Mouse (Mus musculus) spleen, adult 2 months (tissue): ENCODE data around the gene Cacna1g. TPM values are rescaled to one million over a fixed set of nuclear protein-coding genes. Genes with fewer than 3 reads are reported as not detected.

ENCODE experiments used
- DNase-seq, 2 experiments: peaks; one replicate each; pipeline versions ENCODE4 v3.0.0 to v3.0.0-alpha.2; 2012 to 2021; ENCODE audit warnings: low spot score in 2 of 2, low read depth in 1 of 2
- H3K27ac ChIP-seq: fragments of 200-500 bp; 2 replicates; pipeline ENCODE4 v1.5.1; 2012; ENCODE audit warnings: low read length, inconsistent platforms; ENCODE audit not compliant: insufficient read depth
- H3K27me3 ChIP-seq: fragments of 200-500 bp; 2 replicates; pipeline ENCODE4 v1.6.1; 2012; ENCODE audit warnings: mild to moderate bottlenecking, moderate library complexity, low read length, inconsistent platforms; ENCODE audit not compliant: control insufficient read depth, insufficient read depth
- H3K36me3 ChIP-seq: fragments of 200-500 bp; 2 replicates; pipeline ENCODE4 v1.6.1; 2012; ENCODE audit warnings: mild to moderate bottlenecking, low read length, inconsistent platforms; ENCODE audit not compliant: control insufficient read depth, insufficient read depth
- H3K4me1 ChIP-seq: fragments of 200-500 bp; 2 replicates; pipeline ENCODE4 v1.6.1; 2011; ENCODE audit warnings: inconsistent platforms; ENCODE audit not compliant: control insufficient read depth, insufficient read depth, insufficient read length
- H3K4me3 ChIP-seq: fragments of 200-500 bp; 2 replicates; pipeline ENCODE4 v1.5.1; 2011; ENCODE audit warnings: mild to moderate bottlenecking, inconsistent platforms; ENCODE audit not compliant: insufficient read depth, insufficient read length; ENCODE audit errors: extremely low read depth
- CTCF ChIP-seq: fragments of 200-500 bp; IDR thresholded peaks from 2 replicates; pipeline ENCODE4 v1.5.1; 2011; ENCODE audit warnings: mild to moderate bottlenecking, inconsistent platforms; ENCODE audit not compliant: insufficient read depth, insufficient read length, insufficient replicate concordance; ENCODE audit errors: extremely low read depth
- POLR2A ChIP-seq: fragments of 200-500 bp; IDR thresholded peaks from 2 replicates; pipeline ENCODE4 v1.6.1; 2011; ENCODE audit warnings: low read depth, low read length, inconsistent platforms
- WGBS: fragments of 180-500 bp; shearing (Covaris S2); methylation state at CpG from one replicate; pipeline ENCODE4 v1.1.7; 2018; 5-methylcytosine and 5-hydroxymethylcytosine counted together
- polyA plus RNA-seq: library from polyadenylated mRNA; depleted of rRNA; stranded (reverse); fragments of >200 nt; gene quantifications from 2 replicates; pipeline ENCODE4 v1.2.3, GENCODE M21; 2012; rRNA removed

Cacna1g gene
- 9.8 and 12.0 TPM in 2 replicates for polyA plus RNA-seq

DNA sequence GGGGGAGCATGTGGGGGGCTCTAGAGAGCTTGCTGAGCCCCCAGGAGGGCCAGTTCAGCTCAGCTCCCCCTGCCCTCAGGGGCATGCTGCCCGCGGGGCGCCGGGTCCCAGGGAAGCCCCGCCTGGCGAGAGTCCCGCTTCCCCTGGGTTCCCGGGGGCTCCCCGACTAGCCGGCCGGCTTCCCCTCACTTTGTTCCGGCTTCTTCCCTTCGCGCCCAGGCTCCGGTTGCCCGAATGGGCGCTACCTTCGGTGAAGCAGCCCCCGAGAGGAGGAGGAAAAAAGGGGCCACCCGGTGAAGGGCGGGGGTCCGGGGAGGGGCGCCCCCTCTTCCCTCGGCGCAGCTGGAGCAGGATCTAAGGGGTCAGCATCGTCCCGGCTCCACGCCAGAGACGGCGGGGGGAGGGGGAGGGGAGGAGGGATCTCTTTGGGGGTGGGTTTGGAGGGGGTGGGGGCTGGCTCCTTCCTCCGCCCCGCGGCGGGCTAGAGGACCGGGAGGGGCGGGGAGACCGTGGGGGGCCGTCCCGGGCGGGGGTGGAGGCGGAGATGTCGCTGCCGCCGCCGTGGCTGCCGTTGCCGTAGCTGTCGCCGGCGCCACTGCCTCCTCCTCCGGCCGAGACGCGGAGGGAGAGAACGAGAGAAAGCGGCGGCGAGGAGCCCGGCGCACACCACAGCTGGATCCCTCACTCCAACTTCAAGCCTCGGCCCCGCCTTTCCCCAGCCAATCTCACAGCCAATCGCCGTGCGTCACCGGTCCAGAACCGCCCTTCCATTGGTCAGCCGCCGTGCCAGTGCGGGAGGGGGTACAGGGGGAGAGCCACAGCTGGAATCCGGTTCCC, at the start of gene Cacna1g:
TSS of gene Cacna1g (minus strand) at position 492 of the 837 bp plus-strand sequence.
- peaks cover 30% of the 10 kb centered on the region for H3K27me3 ChIP-seq
- H3K4me1 ChIP-seq, result peaks cover 14% of the 10 kb centered on the region
- H3K27ac ChIP-seq, result no peak within 1 kb of the TSS
- under 1% methylated on average over 49 of the region's 71 CpGs for WGBS
- TF ChIP-seq POLR2A (no peak), CTCF (no peak)
- peak within 1 kb of the TSS; percentile 54 for H3K4me3 ChIP-seq
- no peaks in the 10 kb centered on the region for H3K36me3 ChIP-seq
- DNase-seq, result peak; percentile 7 to 50

DNA sequence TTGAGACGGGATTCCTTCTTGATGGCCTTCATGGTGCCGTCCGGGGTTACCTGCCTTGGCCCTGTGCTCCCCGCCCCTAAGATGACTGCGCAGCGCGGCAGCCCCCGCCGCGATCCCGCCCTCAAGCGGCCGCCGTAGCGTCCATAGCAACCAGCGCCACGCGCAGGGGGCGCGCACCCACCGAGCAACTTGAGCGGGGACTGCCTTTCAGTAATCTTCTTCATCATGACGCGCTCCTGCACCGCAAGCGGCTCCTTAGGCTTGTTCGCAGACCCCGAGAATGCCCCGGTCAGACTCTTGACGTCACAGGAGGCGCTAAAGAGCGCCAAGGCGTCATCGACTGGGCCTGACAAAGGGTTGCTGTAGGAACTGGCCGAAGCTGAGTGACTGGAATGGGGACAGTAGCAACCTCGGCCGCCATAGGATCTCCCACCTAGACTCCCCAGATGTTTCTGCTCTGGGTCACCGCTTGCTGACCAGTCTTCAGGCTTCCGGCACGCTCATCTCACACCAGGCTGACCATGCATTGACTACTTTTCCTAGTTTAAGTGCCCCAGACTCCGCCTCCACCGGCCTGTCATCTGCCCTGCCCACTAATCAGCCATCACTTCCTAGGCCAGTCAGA, 47.3 kb upstream of the Cacna1g start, which contains the start of gene Mycbpap:
TSS of gene Mycbpap (minus strand) at position 524 of the 625 bp plus-strand sequence.
- 7% methylated on average over 42 of the region's 42 CpGs for WGBS
- peak in 1 of 2 experiments; percentile 13 for DNase-seq
- H3K27me3 ChIP-seq, result no peaks in the 10 kb centered on the region
- TF ChIP-seq CTCF (no peak), POLR2A (no peak)
- no peaks in the 10 kb centered on the region for H3K36me3 ChIP-seq
- H3K4me3 ChIP-seq, result peak within 1 kb of the TSS; percentile 62
- no peak within 1 kb of the TSS for H3K27ac ChIP-seq
- H3K4me1 ChIP-seq, result peaks cover 2% of the 10 kb centered on the region; the same call in 1 of the 2 replicates

DNA sequence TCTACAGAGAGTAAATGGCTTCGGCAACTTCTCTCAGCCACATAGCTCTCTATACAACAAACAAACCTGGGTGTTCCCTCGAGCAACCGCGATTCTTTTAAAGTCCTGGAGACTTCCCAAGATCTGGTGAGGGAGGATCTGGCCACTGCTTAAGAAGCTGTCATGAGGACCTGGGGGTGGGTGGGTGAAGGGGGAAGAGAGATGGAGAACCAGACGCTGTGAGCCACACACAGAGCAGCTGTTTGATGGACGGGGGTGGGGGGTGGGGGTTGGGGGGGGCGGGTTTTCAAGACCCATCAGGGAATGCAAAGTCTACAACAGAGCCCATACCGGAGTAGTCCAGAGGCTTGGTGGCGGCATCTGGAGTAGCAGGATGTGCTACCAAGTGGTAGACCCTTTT, 39.5 kb upstream of the Cacna1g start:
- H3K27me3 ChIP-seq, result no peaks in the 10 kb centered on the region
- no peaks in the 10 kb centered on the region for H3K36me3 ChIP-seq
- H3K4me3 ChIP-seq, result no peak overlapping the region
- WGBS, result 60% methylated on average over 9 of the region's 9 CpGs
- no peak overlapping the region for H3K27ac ChIP-seq
- TF ChIP-seq POLR2A, result no peak
- TF ChIP-seq CTCF, result no peak
- DNase-seq, result no peak
- no peaks in the 10 kb centered on the region for H3K4me1 ChIP-seq

DNA sequence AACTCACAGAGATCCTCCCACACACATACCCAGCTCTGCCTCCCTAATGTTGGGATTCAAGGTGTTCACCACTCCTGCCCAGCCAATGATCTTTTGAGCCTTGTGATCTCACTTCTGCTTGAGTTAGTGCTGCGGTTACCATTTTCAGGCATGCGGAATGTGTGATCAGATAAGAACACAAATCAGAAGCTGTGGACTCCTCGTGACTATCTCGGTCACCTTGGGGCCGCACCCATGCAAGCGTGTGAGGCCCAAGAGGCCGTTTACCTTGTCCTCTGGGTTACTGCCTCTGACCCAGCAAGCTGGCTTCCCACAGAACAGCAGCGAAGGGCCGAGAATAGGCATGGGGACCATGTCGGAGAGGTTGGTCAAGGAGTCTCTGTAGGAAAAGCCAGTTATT, 35.0 kb upstream of the Cacna1g start:
- Histone ChIP-seq H3K4me1 (no peaks in the 10 kb centered on the region), H3K27me3 (no peaks in the 10 kb centered on the region), H3K36me3 (no peaks in the 10 kb centered on the region), H3K27ac (no peak overlapping the region), H3K4me3 (no peak overlapping the region)
- 93% methylated on average over 10 of the region's 10 CpGs for WGBS
- TF ChIP-seq POLR2A (no peak), CTCF (no peak)
- no peak for DNase-seq

DNA sequence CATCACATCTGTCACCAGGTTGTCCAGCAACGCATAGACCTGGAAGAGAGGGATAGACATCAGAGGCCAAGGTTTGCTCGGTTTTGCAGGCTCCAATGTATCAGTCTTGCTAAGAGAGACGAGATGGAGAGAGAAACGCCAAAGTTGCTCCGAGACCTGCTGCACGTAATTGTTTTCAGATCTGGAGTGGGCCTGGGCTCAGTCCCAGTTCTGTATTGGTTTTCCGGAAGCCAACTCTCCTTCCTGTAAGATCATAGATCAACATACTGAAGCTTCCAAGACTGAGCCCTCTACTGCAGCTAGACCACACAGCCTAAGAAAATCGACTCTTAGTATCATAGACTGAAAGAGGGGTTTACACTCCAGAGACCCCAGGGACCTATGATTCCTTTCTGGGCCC, 27.5 kb upstream of the Cacna1g start:
- WGBS, result 83% methylated on average over 8 of the region's 8 CpGs
- H3K27ac ChIP-seq, result no peak overlapping the region
- no peaks in the 10 kb centered on the region for H3K4me1 ChIP-seq
- H3K36me3 ChIP-seq, result no peaks in the 10 kb centered on the region
- DNase-seq, result no peak
- no peak for TF ChIP-seq CTCF
- no peak for TF ChIP-seq POLR2A
- no peak overlapping the region for H3K4me3 ChIP-seq
- H3K27me3 ChIP-seq, result peaks cover 6% of the 10 kb centered on the region; the same call in 1 of the 2 replicates

DNA sequence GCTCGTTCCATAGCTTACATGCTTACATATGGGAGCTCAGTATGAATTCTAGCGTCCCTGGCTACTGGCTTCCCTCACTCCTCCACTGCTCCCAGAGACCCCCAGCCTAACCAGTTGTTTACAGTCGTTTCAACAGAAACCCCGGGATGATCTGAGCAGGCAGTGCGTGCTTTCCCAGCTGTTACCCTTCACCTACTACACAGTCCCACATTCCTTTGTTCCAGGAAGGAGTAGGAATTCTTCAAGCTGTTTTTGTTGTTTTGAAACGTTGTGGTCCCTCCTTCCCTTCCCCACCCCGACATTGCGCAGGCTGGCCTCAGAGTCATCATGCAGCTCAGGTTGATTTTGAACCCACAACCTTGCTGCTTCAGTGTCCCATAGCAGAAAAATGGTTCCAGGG, 26.4 kb upstream of the Cacna1g start:
- Histone ChIP-seq H3K36me3 (no peaks in the 10 kb centered on the region), H3K4me1 (no peaks in the 10 kb centered on the region), H3K27ac (no peak overlapping the region), H3K4me3 (no peak overlapping the region), H3K27me3 (peaks cover 6% of the 10 kb centered on the region; the same call in 1 of the 2 replicates)
- TF ChIP-seq CTCF, result no peak
- TF ChIP-seq POLR2A, result no peak
- no peak for DNase-seq
- 51% methylated on average over 8 of the region's 8 CpGs for WGBS
